Mouse (Mus musculus) T-helper 17 cell (primary cell): ENCODE data around the gene Grasp.

ENCODE experiments used
- in situ Hi-C, 2 experiments: fragments of 300-600 bp; cut with MboI, MseI; formaldehyde crosslinking; loops; 1 replicate in 1 of 2; 2 replicates in 1 of 2; pipeline ENCODE4 v1.15.1; 2025; ENCODE audit warnings: high pct_unique_total_duplicates in 2 of 2

Gene Grasp

GRCm38 (mm10) chr15:101224977-101225376 is 989 bp downstream of the Grasp start:
- in situ Hi-C loops, result loop anchor here in 1 of 2 experiments (10.0 kb wide), 1 partner anchor 760 kb away; no protein-coding TSS in a partner anchor

- in situ Hi-C loops, result loop anchor here in 1 of 2 experiments (10.0 kb wide), 1 partner anchor 757 kb away; no protein-coding TSS in a partner anchor
Observed at GRCm38 (mm10) chr15:101227971-101228370, 4.0 kb downstream of the Grasp start.

- in situ Hi-C loops, result loop anchor here in 1 of 2 experiments (10.0 kb wide), 1 partner anchor 756 kb away; no protein-coding TSS in a partner anchor
Observed at GRCm38 (mm10) chr15:101228866-101229590, 5.0 kb downstream of the Grasp start.

- in situ Hi-C loops, result no loop called here
Observed at GRCm38 (mm10) chr15:101230503-101230902, 6.5 kb downstream of the Grasp start.

GRCm38 (mm10) chr15:101230995-101231647 is 7.1 kb downstream of the Grasp start:
- in situ Hi-C loops, result no loop called here

GRCm38 (mm10) chr15:101231648-101232180 is 7.7 kb downstream of the Grasp start:
- in situ Hi-C loops, result no loop called here

GRCm38 (mm10) chr15:101232607-101233006 is 8.6 kb downstream of the Grasp start:
- in situ Hi-C loops, result no loop called here

GRCm38 (mm10) chr15:101233183-101233582 is 9.2 kb downstream of the Grasp start:
- in situ Hi-C loops, result no loop called here

GRCm38 (mm10) chr15:101233641-101234275 is 9.8 kb downstream of the Grasp start:
- in situ Hi-C loops, result no loop called here

GRCm38 (mm10) chr15:101234611-101235341 is 10.8 kb downstream of the Grasp start:
- in situ Hi-C loops, result loop anchor here in 1 of 2 experiments (5.0 kb wide), 1 partner anchor 83 kb away; no protein-coding TSS in a partner anchor

- in situ Hi-C loops, result loop anchor here in 1 of 2 experiments (5.0 kb wide), 1 partner anchor 82 kb away; no protein-coding TSS in a partner anchor
Observed at GRCm38 (mm10) chr15:101235342-101235698, 11.3 kb downstream of the Grasp start.

- in situ Hi-C loops, result loop anchor here in 1 of 2 experiments (5.0 kb wide), 1 partner anchor 81 kb away; no protein-coding TSS in a partner anchor
Observed at GRCm38 (mm10) chr15:101235728-101236327, 11.8 kb downstream of the Grasp start.

GRCm38 (mm10) chr15:101236878-101237277 is 12.9 kb downstream of the Grasp start:
- in situ Hi-C loops, result loop anchor here in 1 of 2 experiments (5.0 kb wide), 1 partner anchor 80 kb away; no protein-coding TSS in a partner anchor

- in situ Hi-C loops, result loop anchor here in 1 of 2 experiments (5.0 kb wide), 1 partner anchor 78 kb away; no protein-coding TSS in a partner anchor
Observed at GRCm38 (mm10) chr15:101238885-101239511, 15.0 kb downstream of the Grasp start.

GRCm38 (mm10) chr15:101239821-101240220 is 15.8 kb downstream of the Grasp start:
- in situ Hi-C loops, result loop anchor here in 1 of 2 experiments (5.0 kb wide), 2 partner anchors 37 to 77 kb away; no protein-coding TSS in a partner anchor

- in situ Hi-C loops, result loop anchor here in 1 of 2 experiments (5.0 kb wide), 1 partner anchor 36 kb away; no protein-coding TSS in a partner anchor
Observed at GRCm38 (mm10) chr15:101240799-101241204, 16.8 kb downstream of the Grasp start.

- in situ Hi-C loops, result loop anchor here in 1 of 2 experiments (5.0 kb wide), 1 partner anchor 36 kb away; no protein-coding TSS in a partner anchor
Observed at GRCm38 (mm10) chr15:101241236-101241635, 17.2 kb downstream of the Grasp start.

- in situ Hi-C loops, result loop anchor here in 1 of 2 experiments (5.0 kb wide), 1 partner anchor 35 kb away; no protein-coding TSS in a partner anchor
Observed at GRCm38 (mm10) chr15:101241853-101242252, 17.9 kb downstream of the Grasp start.

GRCm38 (mm10) chr15:101242645-101243044 is 18.7 kb downstream of the Grasp start:
- in situ Hi-C loops, result loop anchor here in 1 of 2 experiments (5.0 kb wide), 1 partner anchor 35 kb away; no protein-coding TSS in a partner anchor
